Mouse (Mus musculus) testis, adult 2 months (tissue): Measurements from ENCODE around the gene Acd.

Experiments
- CTCF ChIP-seq: fragments of 200-500 bp; IDR thresholded peaks from 2 replicates; pipeline ENCODE4 v1.5.1; 2012; ENCODE audit warnings: low read depth, mild to moderate bottlenecking, inconsistent platforms, low read length, moderate library complexity; ENCODE audit not compliant: control insufficient read depth, insufficient read depth, insufficient replicate concordance
- POLR2A ChIP-seq: fragments of 200-500 bp; IDR thresholded peaks from 2 replicates; pipeline ENCODE4 v1.6.1; 2012; ENCODE audit warnings: low read depth, mild to moderate bottlenecking, inconsistent platforms, low read length, moderate library complexity; ENCODE audit not compliant: control insufficient read depth

GRCm38 (mm10) chr8:105699488-105700215 is 1.2 kb downstream of the Acd start:
- TF ChIP-seq CTCF (no peak), POLR2A (no peak)
